Mouse (Mus musculus) C2C12 (cell line): ENCODE results near the gene Cers2. TPM values are rescaled to one million over a fixed set of nuclear protein-coding genes. Genes with fewer than 3 reads are reported as not detected.

Source experiments
- H3K27me3 ChIP-seq: one replicate; pipeline ENCODE4 v1.6.1; 2011; ENCODE audit not compliant: control insufficient read depth, insufficient read depth, insufficient read length
- H3K36me3 ChIP-seq: one replicate; pipeline ENCODE4 v1.6.1; 2011; ENCODE audit not compliant: control insufficient read depth, insufficient read depth
- H3K4me3 ChIP-seq: one replicate; pipeline ENCODE4 v1.5.1; 2011; ENCODE audit warnings: mild to moderate bottlenecking, control low read depth; ENCODE audit not compliant: poor library complexity, insufficient read depth, severe bottlenecking
- H3K79me2 ChIP-seq: one replicate; pipeline ENCODE4 v1.6.1; 2011; ENCODE audit not compliant: control insufficient read depth, insufficient read depth
- H3K79me3 ChIP-seq: one replicate; pipeline ENCODE4 v1.6.1; 2011; ENCODE audit warnings: low read depth, control low read depth
- H3ac ChIP-seq: one replicate; pipeline ENCODE3; 2011; ENCODE audit warnings: low read depth; ENCODE audit not compliant: control insufficient read depth, insufficient read length
- CEBPB ChIP-seq: IDR thresholded peaks from one replicate; pipeline ENCODE4 v1.6.1; 2011; ENCODE audit warnings: low read depth, mild to moderate bottlenecking, control low read depth, moderate library complexity
- CTCF ChIP-seq: IDR thresholded peaks from one replicate; pipeline ENCODE4 v1.5.1; 2011; ENCODE audit not compliant: control insufficient read depth, insufficient read depth, insufficient read length
- FOSL1 ChIP-seq: IDR thresholded peaks from one replicate; pipeline ENCODE4 v1.8.0; 2011; ENCODE audit warnings: mild to moderate bottlenecking, low read length; ENCODE audit not compliant: poor library complexity, insufficient read depth, severe bottlenecking
- MAX ChIP-seq: IDR thresholded peaks from one replicate; pipeline ENCODE4 v1.6.1; 2011; ENCODE audit warnings: mild to moderate bottlenecking, control low read depth
- MYOD1 ChIP-seq: IDR thresholded peaks from one replicate; pipeline ENCODE4 v1.6.1; 2011; ENCODE audit warnings: low read depth; ENCODE audit not compliant: control insufficient read depth, insufficient read length
- MYOG ChIP-seq: IDR thresholded peaks from one replicate; pipeline ENCODE4 v1.6.1; 2011; ENCODE audit not compliant: control insufficient read depth, insufficient read length; ENCODE audit errors: extremely low read depth
- USF1 ChIP-seq: IDR thresholded peaks from one replicate; pipeline ENCODE4 v1.6.1; 2011; ENCODE audit warnings: low read depth, mild to moderate bottlenecking, control low read depth, moderate library complexity
- polyA plus RNA-seq: library from polyadenylated mRNA; unstranded; fragments of >200 nt; fragmentation: generic; extraction: Trizol; gene quantifications from one replicate; pipeline ENCODE4 v1.2.1, GENCODE M21; 2012; ENCODE audit warnings: missing spikeins

Gene Cers2
- polyA plus RNA-seq, 1 experiment: 146 TPM

GRCm38 (mm10) chr3:95284501-95285281, 29.9 kb upstream of the Cers2 start:
- H3K79me3 ChIP-seq: peaks cover 7% of the 10 kb centered on the region
- H3K4me3 ChIP-seq: no peak overlapping the region
- peaks cover 15% of the 10 kb centered on the region for H3K36me3 ChIP-seq
- TF ChIP-seq FOSL1: no peak
- no peak overlapping the region for H3ac ChIP-seq
- no peaks in the 10 kb centered on the region for H3K27me3 ChIP-seq
- H3K79me2 ChIP-seq: peaks cover 39% of the 10 kb centered on the region

- Histone ChIP-seq H3K27me3 (no peaks in the 10 kb centered on the region), H3K36me3 (peaks cover 18% of the 10 kb centered on the region), H3K79me2 (peaks cover 38% of the 10 kb centered on the region), H3ac (no peak overlapping the region), H3K4me3 (no peak overlapping the region), H3K79me3 (peaks cover 7% of the 10 kb centered on the region)
- TF ChIP-seq FOSL1: no peak
- no peak for TF ChIP-seq MYOD1
- no peak for TF ChIP-seq CEBPB
- TF ChIP-seq USF1: no peak
- TF ChIP-seq MAX: no peak
- no peak for TF ChIP-seq MYOG
- no peak for TF ChIP-seq CTCF
Measured at GRCm38 (mm10) chr3:95285390-95285789, 29.2 kb upstream of the Cers2 start.

GRCm38 (mm10) chr3:95286011-95286410, 28.6 kb upstream of the Cers2 start:
- Histone ChIP-seq H3K36me3 (peaks cover 18% of the 10 kb centered on the region), H3K79me2 (peaks cover 32% of the 10 kb centered on the region), H3ac (no peak overlapping the region), H3K4me3 (no peak overlapping the region), H3K27me3 (no peaks in the 10 kb centered on the region), H3K79me3 (peaks cover 7% of the 10 kb centered on the region)
- no peak for TF ChIP-seq CEBPB
- TF ChIP-seq CTCF: no peak
- no peak for TF ChIP-seq USF1

GRCm38 (mm10) chr3:95286510-95286909, 28.1 kb upstream of the Cers2 start:
- Histone ChIP-seq H3K4me3 (no peak overlapping the region), H3K36me3 (peaks cover 20% of the 10 kb centered on the region)

GRCm38 (mm10) chr3:95287541-95287940, 27.1 kb upstream of the Cers2 start:
- Histone ChIP-seq H3K4me3 (no peak overlapping the region), H3K27me3 (no peaks in the 10 kb centered on the region), H3K79me3 (peaks cover 5% of the 10 kb centered on the region), H3K36me3 (peaks cover 30% of the 10 kb centered on the region), H3ac (no peak overlapping the region), H3K79me2 (peaks cover 28% of the 10 kb centered on the region)
- no peak for TF ChIP-seq FOSL1
- TF ChIP-seq USF1: no peak
- no peak for TF ChIP-seq MYOD1
- no peak for TF ChIP-seq MAX
- no peak for TF ChIP-seq MYOG
- TF ChIP-seq CTCF: no peak
- no peak for TF ChIP-seq CEBPB

More at GRCm38 (mm10) chr3:95286510-95286909, 28.1 kb upstream of the Cers2 start:
- no peak overlapping the region for H3ac ChIP-seq
- TF ChIP-seq MYOD1: no peak
- no peak for TF ChIP-seq CEBPB
- TF ChIP-seq MYOG: no peak
- TF ChIP-seq USF1: no peak
- no peak for TF ChIP-seq CTCF
- no peak for TF ChIP-seq MAX
- peaks cover 28% of the 10 kb centered on the region for H3K79me2 ChIP-seq
- H3K27me3 ChIP-seq: no peaks in the 10 kb centered on the region
- peaks cover 7% of the 10 kb centered on the region for H3K79me3 ChIP-seq

- H3ac ChIP-seq: no peak overlapping the region
- peaks cover 36% of the 10 kb centered on the region for H3K36me3 ChIP-seq
- peaks cover 17% of the 10 kb centered on the region for H3K79me2 ChIP-seq
- no peak overlapping the region for H3K4me3 ChIP-seq
- TF ChIP-seq MAX: no peak
- no peak for TF ChIP-seq CTCF
- TF ChIP-seq CEBPB: no peak
- TF ChIP-seq MYOG: no peak
- TF ChIP-seq USF1: no peak
- no peak for TF ChIP-seq MYOD1
- H3K79me3 ChIP-seq: peaks cover 1% of the 10 kb centered on the region
- no peaks in the 10 kb centered on the region for H3K27me3 ChIP-seq
Measured at GRCm38 (mm10) chr3:95289419-95289818, 25.2 kb upstream of the Cers2 start.
